Mouse (Mus musculus): ENCODE data around the gene Efr3b. TPM values are rescaled to one million over a fixed set of nuclear protein-coding genes. Genes with fewer than 3 reads are reported as not detected.
"Not testable (repeated sequence)": the region's sequence is repeated elsewhere in the genome, so short reads cannot be mapped to it uniquely, and the experiment has no call there.

The Efr3b gene
- total RNA-seq, 2 experiments from 2014 or later: 3.9 to 6.7 TPM

DNA sequence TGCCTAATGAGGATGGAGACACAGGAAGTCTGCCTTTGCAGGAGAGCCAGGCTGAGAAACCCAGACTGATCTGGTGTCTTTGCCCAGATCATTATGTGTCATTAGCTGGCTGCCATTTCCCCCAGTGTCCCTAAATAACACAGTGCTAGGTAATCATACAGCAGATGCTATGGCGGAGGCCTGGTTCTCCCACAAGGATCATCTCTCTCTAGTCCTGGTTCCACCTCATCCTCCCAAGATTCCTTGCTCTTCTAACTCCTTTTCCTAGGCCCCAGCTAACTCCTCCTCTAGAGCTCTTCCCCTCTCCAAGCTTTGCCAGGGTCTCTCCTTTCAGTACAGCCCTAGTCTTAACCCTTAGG is 57.7 kb downstream of the Efr3b start:
- no peak for DNase-seq

DNA sequence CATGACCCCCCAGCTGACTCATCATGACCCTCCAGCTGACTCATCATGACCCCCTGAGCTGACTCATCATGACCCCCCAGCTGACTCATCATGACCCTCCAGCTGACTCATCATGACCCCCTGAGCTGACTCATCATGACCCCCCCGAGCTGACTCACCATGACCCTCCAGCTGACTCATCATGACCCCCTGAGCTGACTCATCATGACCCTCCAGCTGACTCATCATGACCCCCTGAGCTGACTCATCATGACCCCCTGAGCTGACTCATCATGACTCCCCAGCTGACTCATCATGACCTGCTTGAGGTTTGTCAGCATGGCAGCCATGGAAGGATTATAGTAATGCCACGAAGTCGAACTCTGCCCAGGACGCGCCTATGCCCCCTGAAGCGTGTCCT is 65.5 kb downstream of the Efr3b start:
- DNase-seq: not testable (repeated sequence)

DNA sequence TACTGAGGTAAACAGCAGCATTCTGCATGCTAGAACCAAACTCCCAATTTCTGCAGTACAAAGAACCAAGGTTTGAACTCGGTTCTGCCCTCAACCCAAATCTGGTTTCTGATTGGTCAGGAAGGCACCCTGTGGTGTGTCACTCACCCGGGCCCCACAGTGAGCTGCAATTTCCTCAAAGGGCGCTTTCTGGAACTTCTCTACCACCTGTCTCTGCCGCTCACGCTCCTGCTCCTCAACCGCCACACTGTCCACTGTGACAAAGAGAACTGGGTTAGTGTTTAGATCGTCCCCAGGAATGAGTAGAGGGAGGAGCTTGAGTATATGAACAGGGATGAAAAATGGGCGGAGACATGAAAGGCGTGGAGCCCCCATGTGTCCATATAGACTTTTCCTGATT is 70.3 kb downstream of the Efr3b start:
- no peak for DNase-seq

GRCm38 (mm10) chr12:3967196-3967595 is 71.5 kb downstream of the Efr3b start:
- no peak for DNase-seq

- DNase-seq: peak; percentile 27
Observed at GRCm38 (mm10) chr12:3960553-3960952, 78.2 kb downstream of the Efr3b start.

DNA sequence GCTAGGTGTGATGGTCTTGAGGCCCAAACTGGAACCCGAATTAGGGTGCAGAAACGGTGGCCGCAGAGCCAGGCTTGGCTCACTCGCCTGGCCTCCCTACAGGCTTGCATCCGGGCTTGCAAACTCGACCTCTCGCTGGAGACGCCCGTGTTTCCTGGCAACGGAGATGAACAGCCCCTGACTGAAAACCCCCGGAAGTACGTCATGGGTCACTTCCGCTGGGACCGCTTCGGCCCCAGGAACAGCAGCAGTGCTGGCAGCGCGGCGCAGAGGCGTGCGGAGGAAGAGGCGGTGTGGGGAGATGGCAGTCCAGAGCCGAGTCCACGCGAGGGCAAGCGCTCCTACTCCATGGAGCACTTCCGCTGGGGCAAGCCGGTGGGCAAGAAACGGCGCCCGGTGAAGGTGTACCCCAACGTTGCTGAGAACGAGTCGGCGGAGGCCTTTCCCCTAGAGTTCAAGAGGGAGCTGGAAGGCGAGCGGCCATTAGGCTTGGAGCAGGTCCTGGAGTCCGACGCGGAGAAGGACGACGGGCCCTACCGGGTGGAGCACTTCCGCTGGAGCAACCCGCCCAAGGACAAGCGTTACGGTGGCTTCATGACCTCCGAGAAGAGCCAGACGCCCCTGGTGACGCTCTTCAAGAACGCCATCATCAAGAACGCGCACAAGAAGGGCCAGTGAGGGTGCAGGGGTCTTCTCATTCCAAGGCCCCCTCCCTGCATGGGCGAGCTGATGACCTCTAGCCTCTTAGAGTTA is 78.7 kb downstream of the Efr3b start:
- DNase-seq: peak; percentile 89

- DNase-seq: no peak
Observed at GRCm38 (mm10) chr12:3956351-3956750, 82.4 kb downstream of the Efr3b start.

DNA sequence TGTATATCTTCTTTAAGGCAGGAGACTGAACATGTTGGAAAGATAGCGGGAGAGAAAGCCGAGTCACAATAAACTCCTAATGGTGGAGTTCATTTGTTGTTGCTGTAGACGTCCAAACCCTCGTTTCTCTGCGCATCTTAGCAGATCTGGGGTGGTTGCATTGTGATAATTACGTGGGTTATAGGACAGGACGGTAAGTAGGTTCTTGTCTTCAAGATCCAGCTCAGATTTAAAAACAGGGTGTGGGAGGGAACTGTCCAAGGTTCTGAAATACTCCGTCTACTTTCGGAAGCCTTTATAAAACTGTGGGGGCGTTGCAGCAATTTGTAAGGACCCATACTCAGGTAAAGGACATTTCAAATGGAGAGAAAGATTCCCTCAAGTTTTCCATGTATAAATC is 83.3 kb downstream of the Efr3b start:
- DNase-seq: peak; percentile 32

DNA sequence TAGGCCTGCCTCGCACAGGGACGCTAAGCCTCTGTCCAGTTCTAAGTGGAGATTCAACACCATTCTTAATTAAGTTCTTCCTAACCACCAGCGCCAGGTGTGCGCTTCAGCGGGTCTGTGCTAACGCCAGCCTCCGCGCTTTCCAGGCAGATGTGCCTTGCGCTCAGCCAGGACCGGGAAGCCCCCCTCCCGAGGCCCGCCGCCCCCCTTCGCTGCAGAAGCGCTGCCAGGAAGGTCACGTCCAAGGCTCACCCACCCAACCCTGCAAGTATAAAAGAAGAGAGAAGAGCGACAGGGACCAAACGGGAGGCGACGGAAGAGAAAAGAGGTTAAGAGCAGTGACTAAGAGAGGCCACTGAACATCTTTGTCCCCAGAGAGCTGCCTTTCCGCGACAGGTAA is 84.1 kb downstream of the Efr3b start, which contains the start of gene Pomc:
Gene Pomc, plus strand, starts transcription at position 301 of the 400 bp plus-strand sequence.
- no peak for DNase-seq

DNA sequence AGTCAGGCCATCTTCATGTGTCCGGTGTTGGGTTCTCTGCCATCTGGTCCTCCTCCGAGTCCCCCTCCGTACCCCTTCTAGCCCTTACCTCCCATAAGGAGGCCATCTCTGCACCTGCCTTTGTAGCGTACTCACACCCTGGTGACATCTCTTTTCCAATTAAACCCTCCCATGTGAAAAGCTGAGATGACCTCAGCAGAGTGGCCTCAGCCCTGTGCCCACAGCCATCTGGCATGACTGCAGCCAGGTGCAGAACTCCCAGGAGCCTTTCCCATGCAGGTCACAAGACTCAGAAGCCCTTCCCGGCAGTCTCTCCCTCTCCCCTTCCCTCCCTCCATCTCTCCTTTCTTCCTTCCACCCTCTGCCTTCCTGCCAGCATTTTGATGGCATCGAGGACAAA is 91.2 kb downstream of the Efr3b start:
- DNase-seq: no peak

- no peak for DNase-seq
Observed at GRCm38 (mm10) chr12:3944454-3945073, 94.2 kb downstream of the Efr3b start.

GRCm38 (mm10) chr12:3942026-3942425 is 96.7 kb downstream of the Efr3b start:
- DNase-seq: no peak

GRCm38 (mm10) chr12:3930090-3930865 is 108.4 kb downstream of the Efr3b start:
- DNase-seq: not testable (repeated sequence)

- DNase-seq: peak; percentile 46
Observed at GRCm38 (mm10) chr12:3928841-3929240, 109.9 kb downstream of the Efr3b start.

DNA sequence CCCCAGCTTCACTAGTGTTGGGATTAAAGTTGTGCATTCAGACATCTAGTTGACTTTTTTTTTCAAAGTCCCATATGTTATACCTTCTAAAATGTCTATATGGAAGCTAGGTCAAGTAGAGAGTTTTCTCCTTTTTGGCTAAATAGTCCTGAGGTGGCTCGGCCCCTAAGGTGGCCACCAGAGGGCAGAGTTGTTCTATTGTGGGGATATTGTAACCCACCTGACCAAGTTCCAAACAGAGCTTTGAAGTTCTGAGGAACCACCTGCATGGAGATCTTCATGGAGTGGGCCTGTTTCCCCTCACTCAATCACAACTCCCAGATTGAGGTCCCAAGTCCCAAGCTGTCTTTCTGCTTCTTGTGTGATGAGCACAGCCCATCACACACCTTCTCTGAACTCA is 112.6 kb downstream of the Efr3b start:
- peak; percentile 85 for DNase-seq

DNA sequence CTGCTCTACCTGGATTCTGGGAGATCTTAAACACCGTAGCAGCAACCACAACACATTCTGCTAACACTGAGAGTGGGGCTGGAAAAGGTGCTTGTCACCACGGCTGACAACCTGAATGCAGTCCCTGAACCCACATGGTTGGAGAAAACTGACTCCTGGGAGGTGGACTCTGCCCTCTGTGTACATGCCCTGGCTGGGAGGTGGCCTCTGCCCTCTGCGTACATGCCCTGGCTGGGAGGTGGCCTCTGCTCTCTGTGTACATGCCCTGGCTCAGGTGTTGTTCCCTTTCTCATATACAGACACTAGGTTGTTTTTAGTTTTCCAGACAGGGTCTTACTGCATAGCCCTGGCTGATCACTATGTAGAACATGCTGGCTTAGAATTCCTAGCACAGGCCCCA is 119.3 kb downstream of the Efr3b start:
- no peak for DNase-seq

GRCm38 (mm10) chr12:3918577-3918976 is 120.1 kb downstream of the Efr3b start:
- DNase-seq: no peak

- DNase-seq: no peak
Observed at GRCm38 (mm10) chr12:3917668-3918341, 120.9 kb downstream of the Efr3b start.

GRCm38 (mm10) chr12:3915852-3916251 is 122.9 kb downstream of the Efr3b start:
- no peak for DNase-seq
